Mouse (Mus musculus) intestine, embryonic 16.5 days (tissue): Measurements from ENCODE around the gene Urm1. TPM values are rescaled to one million over a fixed set of nuclear protein-coding genes. Genes with fewer than 3 reads are reported as not detected.

Source experiments
- ATAC-seq: fragments of 200-750 bp; cut with Nextera tagmentation; 2 replicates; pipeline ENCODE4 v1.8.0; 2017; ENCODE audit warnings: moderate TSS enrichment, moderate library complexity
- H3K27ac ChIP-seq: fragments of 300-500 bp; sonication (generic); 2 replicates; pipeline ENCODE4 v1.5.1; 2014; ENCODE audit warnings: mild to moderate bottlenecking, low read length
- H3K27me3 ChIP-seq: fragments of 300-500 bp; sonication (generic); replicated peaks from 2 replicates; pipeline ENCODE4 v1.6.1; 2014; ENCODE audit warnings: low read length, control low read depth, mixed read lengths; ENCODE audit not compliant: control insufficient read depth, insufficient read depth
- H3K36me3 ChIP-seq: fragments of 300-500 bp; sonication (generic); 2 replicates; pipeline ENCODE4 v1.6.1; 2014; ENCODE audit warnings: low read length, control low read depth; ENCODE audit not compliant: control insufficient read depth, insufficient read depth
- H3K4me1 ChIP-seq: fragments of 300-500 bp; sonication (generic); 2 replicates; pipeline ENCODE4 v1.6.1; 2014; ENCODE audit warnings: low read length, control low read depth, mixed read lengths; ENCODE audit not compliant: control insufficient read depth, insufficient read depth
- H3K4me2 ChIP-seq: fragments of 300-500 bp; sonication (generic); 2 replicates; pipeline ENCODE4 v1.6.1; 2014; ENCODE audit warnings: low read depth, low read length, control low read depth
- H3K4me3 ChIP-seq: fragments of 300-500 bp; sonication (generic); 2 replicates; pipeline ENCODE4 v1.5.1; 2014; ENCODE audit warnings: mild to moderate bottlenecking, low read length
- H3K9ac ChIP-seq: fragments of 300-500 bp; sonication (generic); 2 replicates; pipeline ENCODE4 v1.6.1; 2014; ENCODE audit warnings: low read depth, low read length
- H3K9me3 ChIP-seq: fragments of 300-500 bp; sonication (generic); 2 replicates; pipeline ENCODE4 v1.6.1; 2016; ENCODE audit warnings: low read length, control low read depth; ENCODE audit not compliant: control insufficient read depth
- WGBS: fragments of 180-500 bp; shearing (Covaris S2); extraction: QIAGEN DNeasy Blood & Tissue Kit; methylation state at CpG from one replicate; pipeline ENCODE4 v1.1.7; 2014; 5-methylcytosine and 5-hydroxymethylcytosine counted together
- polyA plus RNA-seq: library from polyadenylated mRNA; unstranded; fragments of >200 nt; fragmentation: Nextera tagmentation; extraction: Ambion mirVana; gene quantifications from 2 replicates; pipeline ENCODE4 v1.2.1, GENCODE M21; 2015

Urm1 gene
- polyA plus RNA-seq, 1 experiment from 2014 or later = 30.7 TPM

DNA sequence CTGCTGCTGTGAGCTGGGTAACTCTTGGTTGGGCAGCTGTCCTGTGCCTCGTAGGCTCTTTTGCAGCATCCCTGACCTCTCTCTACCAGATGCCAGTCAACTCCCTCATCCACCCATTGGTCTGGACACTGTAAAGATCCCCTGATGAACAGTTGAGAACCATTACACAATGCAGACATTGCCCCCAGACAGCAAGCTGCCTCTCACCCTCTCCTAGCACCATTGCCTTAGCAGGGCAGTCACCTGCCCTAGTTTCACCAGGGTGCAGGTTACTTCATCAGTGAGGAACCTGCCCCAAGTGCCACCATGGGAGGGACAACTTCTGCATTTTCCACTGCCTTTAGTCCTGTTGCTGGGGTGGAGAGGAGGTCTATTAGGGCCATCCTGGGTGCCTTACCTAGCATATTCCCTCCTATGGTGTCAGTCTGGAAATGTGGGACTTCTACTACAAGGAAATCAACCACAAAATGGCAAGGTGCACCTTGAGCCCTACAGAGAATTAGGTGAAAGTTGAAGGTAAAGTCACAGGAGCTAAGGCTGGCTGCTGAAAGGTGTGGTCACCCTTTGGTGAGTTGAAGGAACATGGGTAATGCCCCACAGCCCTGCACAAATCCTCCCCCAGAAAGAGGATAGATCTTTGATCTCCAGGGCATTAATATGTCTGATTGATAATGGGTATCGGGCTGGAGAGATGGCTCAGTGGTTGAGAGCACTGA, 26.9 kb upstream of the Urm1 start:
- peak overlapping the region; percentile 75 for H3K27ac ChIP-seq

GRCm38 (mm10) chr2:29802075-29802826, 17.6 kb upstream of the Urm1 start, which contains the start of gene Slc27a4:
Slc27a4 (plus strand) TSS chr2:29802634.
- Histone ChIP-seq H3K4me1 (peaks cover 12% of the 10 kb centered on the region), H3K36me3 (peaks cover 6% of the 10 kb centered on the region), H3K9me3 (no peaks in the 10 kb centered on the region), H3K4me3 (peak within 1 kb of the TSS; percentile 89), H3K27ac (peak within 1 kb of the TSS; percentile 82), H3K9ac (peak within 1 kb of the TSS; percentile 91), H3K4me2 (peak within 1 kb of the TSS; percentile 85), H3K27me3 (no peaks in the 10 kb centered on the region)
- ATAC-seq = peak; percentile 98
- WGBS = 5% methylated on average over 28 of the region's 28 CpGs

More for the DNA sequence above, 26.9 kb upstream of the Urm1 start:
- peak; percentile 69 for ATAC-seq
- H3K9me3 ChIP-seq = no peaks in the 10 kb centered on the region
- H3K4me1 ChIP-seq = peaks cover 6% of the 10 kb centered on the region
- no peak overlapping the region for H3K9ac ChIP-seq
- H3K36me3 ChIP-seq = peaks cover 3% of the 10 kb centered on the region; the same call in 1 of the 2 replicates
- H3K4me3 ChIP-seq = no peak overlapping the region
- no peak overlapping the region for H3K4me2 ChIP-seq
- H3K27me3 ChIP-seq = no peaks in the 10 kb centered on the region
- WGBS = 84% methylated on average over 2 of the region's 2 CpGs

- WGBS = 0% methylated on average over 39 of the region's 39 CpGs
- Histone ChIP-seq H3K27ac (peak overlapping the region; percentile 82), H3K9ac (peak overlapping the region; percentile 91), H3K4me2 (peak overlapping the region; percentile 85), H3K4me1 (peaks cover 12% of the 10 kb centered on the region), H3K4me3 (peak overlapping the region; percentile 89), H3K27me3 (no peaks in the 10 kb centered on the region), H3K36me3 (peaks cover 11% of the 10 kb centered on the region), H3K9me3 (no peaks in the 10 kb centered on the region)
- no peak; the same call in 1 of the 2 replicates for ATAC-seq
These were observed 17.1 kb upstream of the Urm1 start for GRCm38 (mm10) chr2:29802827-29803201.

- no peaks in the 10 kb centered on the region for H3K27me3 ChIP-seq
- H3K4me3 ChIP-seq = peak overlapping the region; percentile 89
- ATAC-seq = peak; percentile 36; the same call in 1 of the 2 replicates
- H3K9ac ChIP-seq = peak overlapping the region; percentile 91
- H3K4me1 ChIP-seq = peaks cover 12% of the 10 kb centered on the region
- H3K27ac ChIP-seq = peak overlapping the region; percentile 82
- peaks cover 11% of the 10 kb centered on the region for H3K36me3 ChIP-seq
- 16% methylated on average over 6 of the region's 6 CpGs for WGBS
- H3K4me2 ChIP-seq = peak overlapping the region; percentile 85
- H3K9me3 ChIP-seq = no peaks in the 10 kb centered on the region
These were observed 16.5 kb upstream of the Urm1 start for GRCm38 (mm10) chr2:29803400-29803831.

GRCm38 (mm10) chr2:29815678-29816371, 4.0 kb upstream of the Urm1 start:
- WGBS = 86% methylated on average over 11 of the region's 11 CpGs
- Histone ChIP-seq H3K36me3 (peaks cover 7% of the 10 kb centered on the region), H3K9me3 (no peaks in the 10 kb centered on the region), H3K4me1 (peaks cover 13% of the 10 kb centered on the region), H3K4me2 (no peak overlapping the region), H3K27ac (0 out of 2 replicates have a peak overlapping the region, but pooled peaks have one; percentile 13), H3K27me3 (no peaks in the 10 kb centered on the region), H3K4me3 (no peak overlapping the region), H3K9ac (no peak overlapping the region)
- ATAC-seq = no peak

- peak; percentile 44 for ATAC-seq
- WGBS = 30% methylated on average over 8 of the region's 8 CpGs
- Histone ChIP-seq H3K4me2 (peak overlapping the region; percentile 36; the same call in 1 of the 2 replicates), H3K27ac (peak overlapping the region; percentile 60), H3K4me1 (peaks cover 13% of the 10 kb centered on the region), H3K36me3 (no peaks in the 10 kb centered on the region), H3K27me3 (no peaks in the 10 kb centered on the region), H3K4me3 (no peak overlapping the region), H3K9ac (no peak overlapping the region), H3K9me3 (no peaks in the 10 kb centered on the region)
These were observed 2.2 kb upstream of the Urm1 start for GRCm38 (mm10) chr2:29817426-29818232.

- no peaks in the 10 kb centered on the region for H3K9me3 ChIP-seq
- peak overlapping the region; percentile 60 for H3K4me2 ChIP-seq
- H3K36me3 ChIP-seq = no peaks in the 10 kb centered on the region
- no peak overlapping the region for H3K4me3 ChIP-seq
- H3K27me3 ChIP-seq = no peaks in the 10 kb centered on the region
- H3K27ac ChIP-seq = peak overlapping the region; percentile 98
- peaks cover 13% of the 10 kb centered on the region for H3K4me1 ChIP-seq
- peak overlapping the region; percentile 73; the same call in 1 of the 2 replicates for H3K9ac ChIP-seq
- WGBS = 15% methylated on average over 2 of the region's 2 CpGs
- no peak for ATAC-seq
These were observed 512 bp upstream of the Urm1 start for GRCm38 (mm10) chr2:29819363-29819762.

- ATAC-seq = peak; percentile 17; the same call in 1 of the 2 replicates
- H3K27ac ChIP-seq = peak overlapping the region; percentile 97
- no peaks in the 10 kb centered on the region for H3K27me3 ChIP-seq
- no peaks in the 10 kb centered on the region for H3K9me3 ChIP-seq
- peaks cover 3% of the 10 kb centered on the region; the same call in 1 of the 2 replicates for H3K4me1 ChIP-seq
- peak overlapping the region; percentile 77 for H3K9ac ChIP-seq
- peak overlapping the region; percentile 79 for H3K4me3 ChIP-seq
- H3K4me2 ChIP-seq = peak overlapping the region; percentile 57
- WGBS = 8% methylated on average over 11 of the region's 11 CpGs
- no peaks in the 10 kb centered on the region; the same call in 1 of the 2 replicates for H3K36me3 ChIP-seq
These were observed 6.5 kb downstream of the Urm1 start for GRCm38 (mm10) chr2:29826318-29826925.
